Mouse (Mus musculus) liver, embryonic 16.5 days (tissue): ENCODE data around the gene Oaz3. TPM values are rescaled to one million over a fixed set of nuclear protein-coding genes. Genes with fewer than 3 reads are reported as not detected.

Experiments
- ATAC-seq: fragments of 200-750 bp; cut with Nextera tagmentation; 2 replicates; pipeline ENCODE4 v1.8.0; 2017; ENCODE audit warnings: low read depth, mild to moderate bottlenecking, moderate number of reproducible peaks, moderate library complexity
- H3K27ac ChIP-seq: fragments of 300-500 bp; sonication (generic); 2 replicates; pipeline ENCODE4 v1.5.1; 2014; ENCODE audit warnings: mild to moderate bottlenecking, low read length
- H3K27me3 ChIP-seq: fragments of 300-500 bp; sonication (generic); 2 replicates; pipeline ENCODE4 v1.6.1; 2014; ENCODE audit warnings: low read depth, low read length, mixed read lengths; ENCODE audit not compliant: control insufficient read depth, insufficient read depth
- H3K36me3 ChIP-seq: fragments of 300-500 bp; sonication (generic); 2 replicates; pipeline ENCODE4 v1.6.1; 2014; ENCODE audit warnings: mild to moderate bottlenecking; ENCODE audit not compliant: control insufficient read depth, insufficient read depth
- H3K4me1 ChIP-seq: fragments of 300-500 bp; sonication (generic); 2 replicates; pipeline ENCODE4 v1.6.1; 2014; ENCODE audit warnings: low read depth, low read length, mixed read lengths; ENCODE audit not compliant: control insufficient read depth
- H3K4me2 ChIP-seq: fragments of 300-500 bp; sonication (generic); 2 replicates; pipeline ENCODE4 v1.6.1; 2014; ENCODE audit warnings: low read depth, low read length, mixed read lengths
- H3K4me3 ChIP-seq: fragments of 300-500 bp; sonication (generic); 2 replicates; pipeline ENCODE4 v1.5.1; 2014; ENCODE audit warnings: low read depth, mild to moderate bottlenecking, low read length
- H3K9ac ChIP-seq: fragments of 300-500 bp; sonication (generic); 2 replicates; pipeline ENCODE4 v1.6.1; 2014; ENCODE audit warnings: low read depth, low read length
- H3K9me3 ChIP-seq: fragments of 300-500 bp; sonication (generic); replicated peaks from 2 replicates; pipeline ENCODE4 v1.6.1; 2016; ENCODE audit warnings: low read length; ENCODE audit not compliant: control insufficient read depth
- WGBS: fragments of 180-500 bp; shearing (Covaris S2); extraction: QIAGEN DNeasy Blood & Tissue Kit; methylation state at CpG from one replicate; pipeline ENCODE4 v1.1.7; 2014; ENCODE audit not compliant: insufficient replicate concordance; 5-methylcytosine and 5-hydroxymethylcytosine counted together
- polyA plus RNA-seq: library from polyadenylated mRNA; unstranded; fragments of >200 nt; fragmentation: Nextera tagmentation; extraction: Ambion mirVana; gene quantifications from 2 replicates; pipeline ENCODE4 v1.2.1, GENCODE M21; 2015

Oaz3 gene
- polyA plus RNA-seq, 1 experiment from 2014 or later = 0.26 TPM

GRCm38 (mm10) chr3:94477981-94478422 is 34.3 kb upstream of the Oaz3 start, which contains the start of gene Celf3:
Celf3 (plus strand) TSS chr3:94478295.
- Histone ChIP-seq H3K27ac (no peak within 1 kb of the TSS), H3K36me3 (no peaks in the 10 kb centered on the region), H3K27me3 (peaks cover 30% of the 10 kb centered on the region), H3K9me3 (no peaks in the 10 kb centered on the region), H3K9ac (no peak within 1 kb of the TSS), H3K4me3 (no peak within 1 kb of the TSS), H3K4me2 (no peak within 1 kb of the TSS; the same call in 1 of the 2 replicates), H3K4me1 (no peaks in the 10 kb centered on the region; the same call in 1 of the 2 replicates)
- WGBS = 6% methylated on average over 14 of the region's 14 CpGs
- peak; percentile 60 for ATAC-seq

- Histone ChIP-seq H3K4me3 (no peak overlapping the region), H3K27ac (no peak overlapping the region), H3K9ac (no peak overlapping the region), H3K27me3 (peaks cover 32% of the 10 kb centered on the region), H3K4me2 (no peak overlapping the region), H3K9me3 (no peaks in the 10 kb centered on the region), H3K36me3 (no peaks in the 10 kb centered on the region), H3K4me1 (no peaks in the 10 kb centered on the region; the same call in none of the 2 replicates)
- WGBS = 57% methylated on average over 4 of the region's 4 CpGs
- ATAC-seq = no peak
These were observed 33.7 kb upstream of the Oaz3 start for GRCm38 (mm10) chr3:94477444-94477843.

- H3K4me1 ChIP-seq = no peaks in the 10 kb centered on the region; the same call in none of the 2 replicates
- H3K4me3 ChIP-seq = no peak overlapping the region
- H3K4me2 ChIP-seq = no peak overlapping the region
- no peaks in the 10 kb centered on the region for H3K9me3 ChIP-seq
- WGBS = 37% methylated on average over 8 of the region's 8 CpGs
- no peak overlapping the region for H3K9ac ChIP-seq
- no peak overlapping the region for H3K27ac ChIP-seq
- no peak for ATAC-seq
- no peaks in the 10 kb centered on the region for H3K36me3 ChIP-seq
- peaks cover 33% of the 10 kb centered on the region for H3K27me3 ChIP-seq
These were observed 32.8 kb upstream of the Oaz3 start for GRCm38 (mm10) chr3:94476301-94477035.

GRCm38 (mm10) chr3:94473567-94474232 is 30.0 kb upstream of the Oaz3 start:
- no peak overlapping the region for H3K4me3 ChIP-seq
- no peak overlapping the region for H3K27ac ChIP-seq
- ATAC-seq = no peak
- H3K27me3 ChIP-seq = peaks cover 7% of the 10 kb centered on the region
- H3K9ac ChIP-seq = no peak overlapping the region
- no peaks in the 10 kb centered on the region; the same call in none of the 2 replicates for H3K4me1 ChIP-seq
- H3K9me3 ChIP-seq = no peaks in the 10 kb centered on the region
- no peak overlapping the region for H3K4me2 ChIP-seq
- WGBS = 33% methylated on average over 5 of the region's 5 CpGs
- no peaks in the 10 kb centered on the region for H3K36me3 ChIP-seq

- 60% methylated on average over 10 of the region's 10 CpGs for WGBS
- no peaks in the 10 kb centered on the region for H3K36me3 ChIP-seq
- no peak overlapping the region for H3K9ac ChIP-seq
- H3K4me3 ChIP-seq = no peak overlapping the region
- no peak for ATAC-seq
- no peak overlapping the region for H3K4me2 ChIP-seq
- peaks cover 4% of the 10 kb centered on the region for H3K27me3 ChIP-seq
- no peaks in the 10 kb centered on the region; the same call in none of the 2 replicates for H3K4me1 ChIP-seq
- H3K27ac ChIP-seq = no peak overlapping the region
- H3K9me3 ChIP-seq = no peaks in the 10 kb centered on the region
These were observed 29.4 kb upstream of the Oaz3 start for GRCm38 (mm10) chr3:94473115-94473505.

GRCm38 (mm10) chr3:94472447-94473114 is 28.9 kb upstream of the Oaz3 start:
- Histone ChIP-seq H3K4me2 (no peak overlapping the region), H3K27ac (no peak overlapping the region), H3K4me3 (no peak overlapping the region), H3K9me3 (no peaks in the 10 kb centered on the region), H3K27me3 (peaks cover 5% of the 10 kb centered on the region), H3K36me3 (no peaks in the 10 kb centered on the region), H3K9ac (no peak overlapping the region), H3K4me1 (no peaks in the 10 kb centered on the region; the same call in 1 of the 2 replicates)
- 0 out of 2 replicates have a peak, but pooled peaks have one; percentile 24 for ATAC-seq
- 20% methylated on average over 28 of the region's 28 CpGs for WGBS

GRCm38 (mm10) chr3:94468931-94469330 is 25.2 kb upstream of the Oaz3 start:
- Histone ChIP-seq H3K27ac (no peak overlapping the region), H3K4me2 (no peak overlapping the region), H3K9ac (no peak overlapping the region), H3K9me3 (no peaks in the 10 kb centered on the region), H3K27me3 (peaks cover 5% of the 10 kb centered on the region), H3K36me3 (no peaks in the 10 kb centered on the region), H3K4me3 (no peak overlapping the region), H3K4me1 (no peaks in the 10 kb centered on the region; the same call in 1 of the 2 replicates)
- ATAC-seq = no peak
- 38% methylated on average over 3 of the region's 3 CpGs for WGBS

GRCm38 (mm10) chr3:94465632-94466430 is 22.1 kb upstream of the Oaz3 start:
- Histone ChIP-seq H3K9ac (no peak overlapping the region), H3K36me3 (no peaks in the 10 kb centered on the region), H3K4me2 (no peak overlapping the region), H3K4me1 (no peaks in the 10 kb centered on the region), H3K27ac (no peak overlapping the region), H3K9me3 (no peaks in the 10 kb centered on the region), H3K4me3 (no peak overlapping the region), H3K27me3 (peaks cover 2% of the 10 kb centered on the region; the same call in 1 of the 2 replicates)
- no peak for ATAC-seq
- 65% methylated on average over 13 of the region's 13 CpGs for WGBS
